Mouse (Mus musculus): ENCODE results near the gene Alpi. TPM values are rescaled to one million over a fixed set of nuclear protein-coding genes. Genes with fewer than 3 reads are reported as not detected.
A peak's percentile ranks its signal among the peaks of the same experiment; 100 is the strongest.

Alpi gene
- polyA plus RNA-seq, 1 experiment from 2014 or later, result not detected

DNA sequence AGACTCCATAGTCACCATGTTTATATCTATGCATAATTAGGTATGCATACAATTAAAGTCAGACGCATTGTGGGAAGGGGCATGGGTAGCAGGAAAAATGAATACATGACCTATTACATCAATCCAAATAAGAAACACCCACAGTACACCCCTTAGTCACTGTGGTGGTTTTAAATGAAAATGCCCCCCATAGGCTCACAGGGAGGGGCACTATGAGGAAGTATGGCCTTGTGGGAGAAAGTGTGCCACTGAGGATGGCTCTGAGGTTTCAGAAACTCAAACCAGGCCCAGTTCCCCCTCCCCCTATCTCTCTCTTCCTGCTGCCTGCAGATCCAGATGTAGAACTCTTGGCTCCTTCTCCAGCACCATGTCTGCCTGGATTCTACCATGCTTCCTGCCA is 2.5 kb upstream of the Alpi start:
- WGBS (ENCODE audit: insufficient replicate concordance), result 81% methylated on average over 1 of the region's 1 CpGs
- peaks cover 7% of the 10 kb centered on the region for H3K27me3 ChIP-seq (replicated peaks)
- H3K9me3 ChIP-seq (replicated peaks), result no peaks in the 10 kb centered on the region
- H3K36me3 ChIP-seq, result no peaks in the 10 kb centered on the region
- H3K4me2 ChIP-seq, result no peak overlapping the region
- no peak overlapping the region for H3K27ac ChIP-seq
- 0 out of 2 replicates have a peak, but pooled peaks cover 5% of the 10 kb centered on the region for H3K4me1 ChIP-seq
- H3K9ac ChIP-seq, result no peak overlapping the region
- no peak overlapping the region for H3K4me3 ChIP-seq
- ATAC-seq, result no peak

- no peak for ATAC-seq
- Histone ChIP-seq H3K4me3 (no peak overlapping the region), H3K27me3 (replicated peaks) (peaks cover 16% of the 10 kb centered on the region), H3K27ac (no peak overlapping the region), H3K9me3 (replicated peaks) (no peaks in the 10 kb centered on the region), H3K4me2 (no peak overlapping the region), H3K9ac (no peak overlapping the region), H3K36me3 (no peaks in the 10 kb centered on the region), H3K4me1 (0 out of 2 replicates have a peak, but pooled peaks cover 5% of the 10 kb centered on the region)
- WGBS (ENCODE audit: insufficient replicate concordance), result 51% methylated on average over 3 of the region's 3 CpGs
Measured at GRCm38 (mm10) chr1:87102114-87102513, 708 bp upstream of the Alpi start.

DNA sequence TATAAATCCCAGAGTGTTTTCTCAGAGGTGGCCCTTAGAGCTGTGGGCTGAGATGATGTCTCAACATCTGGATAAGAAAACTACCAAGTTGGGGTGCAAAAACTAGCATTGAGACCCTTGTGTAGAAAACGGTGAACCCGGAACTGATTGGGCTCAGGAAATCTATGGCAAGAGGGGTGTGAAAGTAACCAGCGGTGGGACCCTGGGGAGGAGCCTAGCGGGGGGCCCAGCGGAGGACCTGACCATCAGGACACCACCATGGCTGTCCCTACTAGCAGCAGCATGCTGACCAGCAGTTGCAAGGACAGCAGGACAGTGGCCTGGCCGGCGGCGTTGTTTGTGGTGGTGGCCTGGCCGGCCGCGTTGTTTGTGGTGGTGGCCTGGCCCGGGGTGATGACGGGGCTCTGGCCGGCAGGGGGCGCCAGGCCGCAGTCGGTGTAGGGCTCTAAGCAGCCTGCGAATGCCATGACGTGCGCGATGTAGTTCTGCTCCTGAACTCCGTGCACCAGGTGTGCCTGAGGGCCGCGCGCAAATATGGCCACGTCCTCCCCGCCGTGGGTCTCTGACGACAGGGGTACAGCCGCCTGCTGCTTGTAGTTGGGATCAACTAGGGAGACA is 2.9 kb downstream of the Alpi start:
- H3K4me3 ChIP-seq, result no peak overlapping the region
- 0 out of 2 replicates have a peak, but pooled peaks have one; percentile 61 for ATAC-seq
- no peak overlapping the region for H3K9ac ChIP-seq
- peaks cover 10% of the 10 kb centered on the region for H3K4me1 ChIP-seq
- no peak overlapping the region for H3K27ac ChIP-seq
- WGBS (ENCODE audit: insufficient replicate concordance), result 13% methylated on average over 30 of the region's 30 CpGs
- H3K4me2 ChIP-seq, result peak overlapping the region; percentile 10
- H3K9me3 ChIP-seq (replicated peaks), result no peaks in the 10 kb centered on the region
- H3K27me3 ChIP-seq (replicated peaks), result peaks cover 16% of the 10 kb centered on the region
- H3K36me3 ChIP-seq, result no peaks in the 10 kb centered on the region

GRCm38 (mm10) chr1:87095642-87096041 is 5.8 kb downstream of the Alpi start:
- Histone ChIP-seq H3K27ac (no peak overlapping the region), H3K36me3 (no peaks in the 10 kb centered on the region), H3K9ac (no peak overlapping the region), H3K9me3 (replicated peaks) (no peaks in the 10 kb centered on the region), H3K27me3 (replicated peaks) (peaks cover 16% of the 10 kb centered on the region), H3K4me3 (no peak overlapping the region), H3K4me1 (peaks cover 5% of the 10 kb centered on the region), H3K4me2 (no peak overlapping the region)
- 57% methylated on average over 8 of the region's 8 CpGs for WGBS (ENCODE audit: insufficient replicate concordance)
- ATAC-seq, result no peak

GRCm38 (mm10) chr1:87089828-87090227 is 11.6 kb downstream of the Alpi start, which contains the start of gene Alppl2:
Gene Alppl2, minus strand, starts transcription at chr1:87089928.
- 58% methylated on average over 4 of the region's 4 CpGs for WGBS (ENCODE audit: insufficient replicate concordance)
- Histone ChIP-seq H3K36me3 (no peaks in the 10 kb centered on the region), H3K27ac (no peak within 1 kb of the TSS), H3K4me1 (no peaks in the 10 kb centered on the region), H3K9me3 (replicated peaks) (no peaks in the 10 kb centered on the region), H3K4me2 (no peak within 1 kb of the TSS), H3K27me3 (replicated peaks) (no peaks in the 10 kb centered on the region), H3K4me3 (no peak within 1 kb of the TSS), H3K9ac (no peak within 1 kb of the TSS; the same call in 1 of the 2 replicates)
- no peak for ATAC-seq

DNA sequence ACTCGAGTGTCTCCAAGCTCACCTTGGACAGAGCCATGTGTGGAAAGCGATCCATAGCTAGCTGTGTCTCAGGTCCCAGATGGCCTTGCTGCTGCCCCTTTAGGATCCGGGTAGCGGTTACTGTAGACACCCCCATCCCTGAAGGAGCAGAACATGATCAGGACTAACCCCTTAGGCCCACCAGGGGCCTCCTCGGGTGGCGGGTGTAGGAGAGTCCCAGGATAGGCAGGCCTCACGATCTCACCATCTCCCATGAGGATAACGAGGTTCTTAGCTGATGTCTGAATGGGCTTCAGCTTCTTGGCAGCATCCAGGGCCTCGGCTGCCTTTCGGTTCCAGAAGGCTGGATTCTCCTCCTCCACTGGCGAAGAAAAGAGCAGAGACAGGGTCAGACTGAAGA is 12.2 kb downstream of the Alpi start:
- 75% methylated on average over 11 of the region's 11 CpGs for WGBS (ENCODE audit: insufficient replicate concordance)
- Histone ChIP-seq H3K4me2 (no peak overlapping the region), H3K27ac (no peak overlapping the region), H3K4me1 (no peaks in the 10 kb centered on the region), H3K9ac (no peak overlapping the region; the same call in 1 of the 2 replicates), H3K9me3 (replicated peaks) (no peaks in the 10 kb centered on the region), H3K36me3 (no peaks in the 10 kb centered on the region), H3K4me3 (no peak overlapping the region), H3K27me3 (replicated peaks) (no peaks in the 10 kb centered on the region)
- ATAC-seq, result no peak

DNA sequence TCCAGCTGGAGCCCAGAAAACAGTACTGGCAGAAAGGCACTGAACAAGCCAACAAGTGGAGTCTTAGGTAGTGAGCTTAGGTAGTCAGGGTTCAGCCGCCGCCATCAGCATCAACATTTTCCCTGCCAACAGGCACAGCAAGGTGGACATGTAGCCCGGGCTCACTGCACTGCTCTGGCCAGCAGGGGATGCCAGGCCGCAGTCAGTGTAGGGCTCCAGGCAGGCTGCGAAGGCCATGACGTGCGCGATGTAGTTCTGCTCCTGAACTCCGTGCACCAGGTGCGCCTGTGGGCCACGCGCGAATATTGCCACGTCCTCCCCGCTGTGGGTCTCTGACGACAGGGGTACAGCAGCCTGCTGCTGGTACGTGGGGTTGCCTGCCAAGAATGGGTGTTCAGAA is 14.4 kb downstream of the Alpi start:
- ATAC-seq, result no peak
- Histone ChIP-seq H3K27me3 (replicated peaks) (no peaks in the 10 kb centered on the region), H3K27ac (no peak overlapping the region), H3K4me3 (no peak overlapping the region), H3K4me1 (no peaks in the 10 kb centered on the region), H3K9me3 (replicated peaks) (no peaks in the 10 kb centered on the region), H3K4me2 (no peak overlapping the region), H3K36me3 (no peaks in the 10 kb centered on the region), H3K9ac (no peak overlapping the region)
- WGBS (ENCODE audit: insufficient replicate concordance), result 66% methylated on average over 17 of the region's 17 CpGs

GRCm38 (mm10) chr1:87086196-87086595 is 15.2 kb downstream of the Alpi start:
- ATAC-seq, result no peak
- 63% methylated on average over 4 of the region's 4 CpGs for WGBS (ENCODE audit: insufficient replicate concordance)

DNA sequence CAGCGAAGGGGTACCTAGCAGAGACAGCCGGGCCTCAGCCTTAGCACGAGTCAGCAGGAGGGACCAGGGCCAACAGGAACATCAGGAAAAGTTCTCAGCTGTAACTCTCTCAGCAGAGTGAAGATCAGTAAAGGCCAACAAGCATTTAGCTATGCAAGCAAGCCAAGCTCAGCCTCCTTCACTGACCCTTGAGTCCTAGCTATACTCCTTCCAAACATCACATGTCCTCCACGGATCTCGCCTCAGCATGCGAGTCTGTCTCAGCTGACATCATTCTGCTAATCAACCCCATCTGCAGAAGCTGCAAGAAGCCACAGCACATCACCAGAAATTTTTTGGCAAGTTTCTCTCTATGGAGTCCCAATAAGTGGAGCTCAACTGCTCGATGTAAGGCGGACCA is 27.6 kb downstream of the Alpi start:
- H3K4me3 ChIP-seq, result no peak overlapping the region
- no peaks in the 10 kb centered on the region for H3K36me3 ChIP-seq
- H3K9ac ChIP-seq, result no peak overlapping the region
- no peak overlapping the region for H3K27ac ChIP-seq
- no peak overlapping the region for H3K4me2 ChIP-seq
- no peaks in the 10 kb centered on the region for H3K4me1 ChIP-seq
- 75% methylated on average over 8 of the region's 8 CpGs for WGBS (ENCODE audit: insufficient replicate concordance)
- no peaks in the 10 kb centered on the region for H3K9me3 ChIP-seq (replicated peaks)
- H3K27me3 ChIP-seq (replicated peaks), result no peaks in the 10 kb centered on the region
- no peak for ATAC-seq

More at GRCm38 (mm10) chr1:87086196-87086595, 15.2 kb downstream of the Alpi start:
- Histone ChIP-seq H3K4me1 (no peaks in the 10 kb centered on the region), H3K4me3 (no peak overlapping the region), H3K27ac (no peak overlapping the region), H3K9ac (no peak overlapping the region), H3K36me3 (no peaks in the 10 kb centered on the region), H3K27me3 (replicated peaks) (no peaks in the 10 kb centered on the region), H3K4me2 (no peak overlapping the region), H3K9me3 (replicated peaks) (no peaks in the 10 kb centered on the region)

DNA sequence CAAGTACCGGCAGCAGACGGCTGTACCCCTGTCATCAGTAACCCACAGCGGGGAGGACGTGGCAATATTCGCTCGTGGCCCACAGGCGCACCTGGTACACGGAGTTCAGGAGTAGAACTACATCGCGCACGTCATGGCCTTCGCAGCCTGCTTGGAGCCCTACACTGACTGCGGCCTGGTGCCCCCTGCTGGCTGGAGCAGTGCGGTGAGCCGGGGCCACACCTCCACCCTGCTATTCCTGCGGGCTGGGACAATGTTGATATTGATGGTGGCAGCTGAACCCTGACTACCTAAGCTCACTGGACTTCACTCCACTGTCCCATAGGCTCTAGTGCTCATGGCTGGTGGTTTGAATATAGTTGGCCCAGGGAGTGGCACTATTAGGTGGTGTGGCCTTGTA is 30.7 kb downstream of the Alpi start:
- no peaks in the 10 kb centered on the region for H3K27me3 ChIP-seq (replicated peaks)
- H3K9ac ChIP-seq, result no peak overlapping the region
- H3K4me2 ChIP-seq, result no peak overlapping the region
- no peak overlapping the region for H3K4me3 ChIP-seq
- H3K9me3 ChIP-seq (replicated peaks), result no peaks in the 10 kb centered on the region
- WGBS (ENCODE audit: insufficient replicate concordance), result 48% methylated on average over 16 of the region's 16 CpGs
- ATAC-seq, result peak; percentile 53
- no peaks in the 10 kb centered on the region for H3K4me1 ChIP-seq
- H3K36me3 ChIP-seq, result no peaks in the 10 kb centered on the region
- no peak overlapping the region for H3K27ac ChIP-seq

DNA sequence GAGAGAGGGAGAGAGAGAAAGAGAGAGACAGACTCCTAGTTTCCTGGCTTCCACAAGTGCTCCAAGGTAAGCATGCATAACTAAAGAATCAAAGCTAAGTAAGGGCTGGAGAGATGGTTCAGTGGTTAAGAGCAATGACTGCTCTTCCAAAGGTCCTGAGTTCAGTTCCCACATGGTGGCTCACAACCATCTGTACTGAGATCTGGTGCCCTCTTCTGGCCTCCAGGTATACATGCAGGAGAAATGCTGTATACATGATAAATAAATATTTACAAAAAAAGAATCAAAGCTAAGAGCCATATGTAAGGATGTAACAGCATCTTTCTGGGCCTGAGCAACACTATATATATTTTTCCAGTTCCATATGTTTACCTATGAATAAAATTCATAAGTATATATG is 40.5 kb downstream of the Alpi start:
- Histone ChIP-seq H3K9ac (no peak overlapping the region), H3K4me3 (no peak overlapping the region), H3K4me2 (no peak overlapping the region), H3K9me3 (replicated peaks) (no peaks in the 10 kb centered on the region), H3K27me3 (replicated peaks) (no peaks in the 10 kb centered on the region), H3K27ac (no peak overlapping the region), H3K36me3 (no peaks in the 10 kb centered on the region), H3K4me1 (no peaks in the 10 kb centered on the region)
- no peak for ATAC-seq

DNA sequence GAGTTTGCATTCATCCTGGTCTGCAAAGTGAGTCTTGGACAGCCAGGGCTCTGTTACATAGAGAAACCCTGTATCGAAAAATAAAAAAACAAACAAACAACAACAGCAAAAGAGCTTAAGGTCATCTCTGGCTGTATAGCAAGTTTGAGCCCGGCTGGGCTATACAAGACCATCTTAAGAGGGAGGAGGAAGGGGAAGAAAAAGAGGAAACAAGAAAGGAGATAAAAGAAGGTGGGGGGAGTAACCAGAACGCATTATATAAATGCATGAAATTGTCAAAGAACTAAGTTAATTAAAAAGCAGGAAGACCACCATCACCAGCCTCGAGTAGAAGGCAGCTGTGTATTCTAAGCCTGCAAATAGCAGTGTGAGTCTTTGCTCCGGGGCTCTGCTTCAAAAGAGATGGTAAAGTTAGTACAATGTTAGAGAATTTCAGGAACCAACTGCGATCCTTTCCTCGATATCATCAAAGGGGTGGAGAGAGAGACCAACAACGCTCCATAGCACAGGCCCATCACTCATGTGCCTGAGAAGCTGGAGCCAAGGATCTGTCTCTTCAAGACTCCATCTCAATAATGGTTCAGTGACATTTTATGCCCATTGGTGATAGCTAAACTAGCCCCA is 42.3 kb downstream of the Alpi start:
- H3K9ac ChIP-seq, result no peak overlapping the region
- no peak overlapping the region for H3K27ac ChIP-seq
- no peak for ATAC-seq
- 45% methylated on average over 8 of the region's 8 CpGs for WGBS (ENCODE audit: insufficient replicate concordance)
- no peaks in the 10 kb centered on the region for H3K36me3 ChIP-seq
- no peaks in the 10 kb centered on the region for H3K27me3 ChIP-seq (replicated peaks)
- no peak overlapping the region for H3K4me2 ChIP-seq
- H3K4me3 ChIP-seq, result no peak overlapping the region
- no peaks in the 10 kb centered on the region for H3K9me3 ChIP-seq (replicated peaks)
- H3K4me1 ChIP-seq, result no peaks in the 10 kb centered on the region

- no peak overlapping the region for H3K9ac ChIP-seq
- H3K4me2 ChIP-seq, result no peak overlapping the region
- H3K27ac ChIP-seq, result no peak overlapping the region
- H3K36me3 ChIP-seq, result no peaks in the 10 kb centered on the region
- H3K27me3 ChIP-seq (replicated peaks), result no peaks in the 10 kb centered on the region
- no peak for ATAC-seq
- H3K9me3 ChIP-seq (replicated peaks), result no peaks in the 10 kb centered on the region
- no peaks in the 10 kb centered on the region for H3K4me1 ChIP-seq
- H3K4me3 ChIP-seq, result no peak overlapping the region
- 69% methylated on average over 4 of the region's 4 CpGs for WGBS (ENCODE audit: insufficient replicate concordance)
Measured at GRCm38 (mm10) chr1:87057075-87057474, 44.3 kb downstream of the Alpi start.

Measured in liver, embryonic 12.5 days (tissue).